Mouse (Mus musculus) liver, adult 2 months (tissue): ENCODE measurements around the gene Otub2. TPM values are rescaled to one million over a fixed set of nuclear protein-coding genes. Genes with fewer than 3 reads are reported as not detected.
A peak's percentile ranks its signal among the peaks of the same experiment; 100 is the strongest.

Experiments
- DNase-seq: peaks from one replicate; pipeline ENCODE4 v3.0.0-alpha.2; 2011; ENCODE audit warnings: low read depth, low spot score; ENCODE audit errors: extremely low read depth
- H3K27ac ChIP-seq: fragments of 200-500 bp; replicated peaks from 2 replicates; pipeline ENCODE4 v1.5.1; 2012; ENCODE audit warnings: low read depth, mild to moderate bottlenecking, control low read depth, inconsistent platforms, low read length; ENCODE audit not compliant: insufficient read depth
- H3K27me3 ChIP-seq: fragments of 200-500 bp; 2 replicates; pipeline ENCODE4 v1.6.1; 2012; ENCODE audit warnings: mild to moderate bottlenecking, moderate library complexity, low read length, inconsistent platforms; ENCODE audit not compliant: control insufficient read depth, insufficient read depth
- H3K36me3 ChIP-seq: fragments of 200-500 bp; 2 replicates; pipeline ENCODE4 v1.6.1; 2012; ENCODE audit warnings: low read length, inconsistent platforms; ENCODE audit not compliant: control insufficient read depth, insufficient read depth
- H3K4me1 ChIP-seq: fragments of 200-500 bp; 2 replicates; pipeline ENCODE4 v1.6.1; 2011; ENCODE audit warnings: low read length; ENCODE audit not compliant: control insufficient read depth, insufficient read depth
- H3K4me3 ChIP-seq: fragments of 200-500 bp; 2 replicates; pipeline ENCODE4 v1.5.1; 2011; ENCODE audit warnings: low read depth, mild to moderate bottlenecking, control low read depth, low read length, moderate library complexity; ENCODE audit not compliant: insufficient read depth
- H3K79me2 ChIP-seq: fragments of 200-500 bp; 2 replicates; pipeline ENCODE4 v1.6.1; 2012; ENCODE audit warnings: inconsistent platforms, mild to moderate bottlenecking, low read length, moderate library complexity; ENCODE audit not compliant: control insufficient read depth, insufficient read depth
- H3K9ac ChIP-seq: fragments of 200-500 bp; 2 replicates; pipeline ENCODE4 v1.6.1; 2012; ENCODE audit warnings: low read depth, mild to moderate bottlenecking, control low read depth, inconsistent platforms, low read length
- CTCF ChIP-seq: fragments of 200-500 bp; IDR thresholded peaks from 2 replicates; pipeline ENCODE4 v1.5.1; 2011; ENCODE audit warnings: low read depth, low read length, control low read depth
- POLR2A ChIP-seq: fragments of 200-500 bp; IDR thresholded peaks from 2 replicates; pipeline ENCODE4 v1.6.1; 2011; ENCODE audit warnings: low read length, control low read depth; ENCODE audit not compliant: insufficient read depth; ENCODE audit errors: extremely low read depth
- WGBS: fragments of 180-500 bp; shearing (Covaris S2); methylation state at CpG from one replicate; pipeline ENCODE4 v1.1.7; 2018; 5-methylcytosine and 5-hydroxymethylcytosine counted together
- polyA plus RNA-seq: library from polyadenylated mRNA; depleted of rRNA; stranded (reverse); fragments of >200 nt; gene quantifications from 2 replicates; pipeline ENCODE4 v1.2.3, GENCODE M21; 2012
- total RNA-seq: library from RNA; depleted of rRNA; stranded (reverse); fragments of >200 nt; gene quantifications from 2 replicates; pipeline ENCODE4 v1.2.3, GENCODE M21; 2014

Gene Otub2
- total and polyA plus RNA-seq, 2 experiments = 1.3 to 2.5 TPM

DNA sequence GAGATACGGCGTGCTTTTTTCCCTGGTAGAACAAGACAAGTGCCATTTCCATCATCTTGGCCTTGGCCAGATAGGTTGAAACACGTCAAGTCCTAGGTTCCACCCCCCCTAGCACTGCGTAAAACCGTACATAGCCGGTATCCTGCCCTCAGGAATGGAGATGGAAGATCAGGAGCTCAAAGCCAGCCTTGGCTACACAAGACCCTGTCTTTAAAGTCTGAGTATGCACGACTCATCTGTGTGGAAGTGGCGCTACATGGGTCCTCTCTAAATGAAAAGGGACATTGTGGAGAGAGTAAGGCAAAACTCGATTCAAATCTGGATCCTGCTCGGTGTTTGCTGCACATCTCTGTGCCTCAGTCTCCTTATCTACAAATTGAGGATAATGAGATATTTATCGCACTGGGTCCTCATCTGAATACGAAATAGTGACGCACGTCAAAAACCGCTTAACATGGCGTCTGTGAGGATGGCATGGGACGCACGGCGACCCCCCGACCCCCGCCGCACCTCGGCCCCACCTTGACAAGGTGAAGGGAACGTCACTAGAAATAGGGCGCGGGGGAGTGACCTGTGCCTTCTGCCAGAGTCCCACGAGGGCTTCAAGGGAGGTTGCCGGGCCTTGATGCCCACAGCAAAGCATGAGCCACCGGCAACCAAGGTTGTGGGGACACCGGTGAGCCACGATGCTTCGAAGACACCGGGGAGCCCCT, 36.7 kb downstream of the Otub2 start:
- no peak for DNase-seq
- H3K4me3 ChIP-seq = peak overlapping the region; percentile 96
- H3K9ac ChIP-seq = peak overlapping the region; percentile 94
- H3K4me1 ChIP-seq = peaks cover 14% of the 10 kb centered on the region
- H3K27me3 ChIP-seq = no peaks in the 10 kb centered on the region
- H3K79me2 ChIP-seq = peaks cover 15% of the 10 kb centered on the region; the same call in 1 of the 2 replicates
- TF ChIP-seq CTCF = no peak
- no peak for TF ChIP-seq POLR2A
- peak overlapping the region; percentile 52 for H3K27ac ChIP-seq
- H3K36me3 ChIP-seq = peaks cover 6% of the 10 kb centered on the region; the same call in 1 of the 2 replicates
- WGBS = 6% methylated on average over 33 of the region's 33 CpGs

DNA sequence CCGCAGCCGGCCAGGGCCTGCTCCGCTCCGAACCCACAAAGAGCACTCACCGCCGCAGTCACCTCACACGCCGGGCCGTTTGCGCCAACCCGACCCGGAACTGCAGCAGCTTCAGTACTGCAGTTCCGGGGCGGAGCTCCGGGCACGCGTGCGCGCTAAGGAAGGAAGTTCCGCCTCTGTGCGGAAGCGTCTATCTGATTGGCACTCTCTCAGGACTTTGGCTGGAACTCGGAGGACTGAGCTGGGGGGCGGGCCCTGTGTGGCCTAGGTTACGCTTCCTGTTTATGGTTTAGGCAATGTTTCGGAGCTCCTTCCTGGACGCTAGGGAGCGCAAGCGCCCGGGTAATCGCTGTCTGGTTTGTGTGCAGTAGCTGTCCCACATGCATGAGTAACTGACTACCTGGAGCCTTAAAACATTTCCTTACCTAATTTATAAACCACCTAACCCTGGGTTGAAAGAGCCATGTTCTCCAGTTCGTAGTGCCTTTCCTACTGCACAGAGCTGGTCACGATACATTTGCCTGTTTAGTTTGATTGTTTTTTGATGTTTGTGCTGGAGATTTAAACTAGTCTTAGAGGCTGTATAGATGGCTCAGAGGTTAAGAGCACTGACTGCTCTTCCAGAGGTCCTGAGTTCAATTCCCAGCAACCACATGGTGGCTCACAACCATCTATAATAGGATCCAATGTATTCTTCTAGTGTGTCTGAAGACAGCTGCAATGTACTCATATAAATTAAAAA, 37.4 kb downstream of the Otub2 start, which contains the start of gene Ddx24:
Ddx24 (minus strand) TSS at position 102 of the 742 bp plus-strand sequence.
- TF ChIP-seq POLR2A (peak; percentile 80; the same call in 1 of the 2 replicates), CTCF (peak; percentile 97)
- WGBS = 1% methylated on average over 33 of the region's 33 CpGs
- no peaks in the 10 kb centered on the region for H3K27me3 ChIP-seq

DNA sequence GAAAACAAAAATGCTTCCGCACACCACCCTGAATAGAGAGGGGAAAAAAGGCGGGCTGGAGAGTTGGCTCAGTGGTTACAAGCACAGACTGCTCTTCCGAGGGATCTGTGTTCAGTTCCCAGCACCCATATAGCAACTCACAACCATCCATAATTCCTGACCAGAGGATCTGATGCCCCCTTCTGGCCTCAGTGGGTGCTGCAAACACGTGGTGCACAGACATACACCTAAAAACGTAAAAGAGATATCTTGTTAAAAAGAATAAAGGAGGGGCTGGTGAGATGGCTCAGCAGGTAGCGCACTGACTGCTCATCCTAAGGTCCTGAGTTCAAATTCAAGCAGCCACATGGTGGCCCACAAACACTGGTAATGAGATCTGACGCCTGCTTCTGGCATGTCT, 38.2 kb downstream of the Otub2 start:
- H3K36me3 ChIP-seq = peaks cover 6% of the 10 kb centered on the region; the same call in 1 of the 2 replicates
- H3K27me3 ChIP-seq = no peaks in the 10 kb centered on the region
- H3K9ac ChIP-seq = no peak overlapping the region
- peaks cover 14% of the 10 kb centered on the region for H3K4me1 ChIP-seq
- peaks cover 13% of the 10 kb centered on the region; the same call in 1 of the 2 replicates for H3K79me2 ChIP-seq
- H3K27ac ChIP-seq = no peak overlapping the region
- H3K4me3 ChIP-seq = no peak overlapping the region
- TF ChIP-seq POLR2A = no peak
- no peak for TF ChIP-seq CTCF
- WGBS = 94% methylated on average over 7 of the region's 7 CpGs
- no peak for DNase-seq

More for the DNA sequence above, 37.4 kb downstream of the Otub2 start, which contains the start of gene Ddx24:
- peak within 1 kb of the TSS; percentile 96 for H3K4me3 ChIP-seq
- peaks cover 14% of the 10 kb centered on the region for H3K4me1 ChIP-seq
- peak within 1 kb of the TSS; percentile 52 for H3K27ac ChIP-seq
- DNase-seq = peak; percentile 96
- peaks cover 15% of the 10 kb centered on the region; the same call in 1 of the 2 replicates for H3K79me2 ChIP-seq
- H3K36me3 ChIP-seq = peaks cover 6% of the 10 kb centered on the region; the same call in 1 of the 2 replicates
- H3K9ac ChIP-seq = peak within 1 kb of the TSS; percentile 94

DNA sequence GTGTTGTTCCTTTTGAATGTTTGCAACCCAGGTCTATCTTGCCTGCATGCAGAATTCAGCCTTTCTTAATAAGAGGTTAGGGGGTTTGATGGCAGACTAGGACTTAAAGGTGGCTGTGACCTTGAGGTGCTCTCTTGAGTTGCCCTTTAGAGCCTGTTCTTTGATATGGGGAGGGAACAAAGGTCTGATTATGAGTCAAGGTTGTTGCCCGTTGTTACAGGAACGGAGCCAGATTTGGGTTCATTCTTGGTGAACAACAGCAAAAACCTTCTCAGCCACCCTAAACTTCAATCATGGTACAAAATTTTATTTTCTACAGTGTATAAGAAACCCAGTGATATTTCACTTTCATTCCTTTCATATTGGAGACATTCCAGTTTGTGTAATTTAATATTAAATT, 44.9 kb downstream of the Otub2 start:
- Histone ChIP-seq H3K27ac (peak overlapping the region; percentile 57), H3K79me2 (no peaks in the 10 kb centered on the region), H3K4me3 (no peak overlapping the region), H3K4me1 (0 out of 2 replicates have a peak, but pooled peaks cover 2% of the 10 kb centered on the region), H3K9ac (no peak overlapping the region), H3K27me3 (no peaks in the 10 kb centered on the region), H3K36me3 (peaks cover 3% of the 10 kb centered on the region; the same call in 1 of the 2 replicates)
- peak; percentile 83 for DNase-seq
- TF ChIP-seq CTCF = no peak
- TF ChIP-seq POLR2A = no peak
- 26% methylated on average over 2 of the region's 2 CpGs for WGBS

DNA sequence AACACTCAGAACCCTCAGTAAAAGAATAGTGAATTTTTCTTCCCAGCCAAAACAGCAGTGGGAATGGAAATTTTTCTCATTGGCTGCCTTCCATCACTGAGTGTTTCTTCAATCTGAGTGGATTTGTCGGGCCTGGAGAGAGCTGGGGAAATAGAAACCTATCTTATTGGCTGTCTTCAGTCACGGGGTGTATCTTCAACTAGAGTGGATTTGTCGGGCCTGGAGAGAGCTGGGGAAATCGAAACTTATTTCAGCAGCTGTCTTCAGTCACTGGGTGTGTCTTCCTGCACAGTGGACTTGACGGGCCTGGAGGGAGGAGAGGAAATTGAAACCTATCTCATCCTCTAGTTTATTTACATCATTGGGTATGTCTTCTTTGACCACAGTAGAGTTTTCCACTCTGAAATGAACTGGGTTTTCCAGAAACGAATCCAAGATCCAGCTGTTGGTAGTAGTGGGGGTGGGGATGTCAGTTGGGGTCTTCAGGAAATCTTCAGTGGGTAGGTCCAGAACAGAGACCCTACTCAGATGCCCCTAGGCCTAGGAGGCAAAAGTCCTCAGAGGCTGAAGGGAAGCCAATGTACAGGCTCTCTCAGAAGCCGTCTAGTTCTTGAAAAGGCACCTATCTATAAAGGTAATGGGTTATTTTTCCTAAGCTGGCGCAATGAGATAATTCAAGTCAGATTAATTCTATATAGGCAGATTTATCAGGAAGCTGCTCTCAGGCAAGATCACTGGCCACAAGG, 45.7 kb downstream of the Otub2 start, which contains the start of gene Ifi27:
Ifi27 (plus strand) TSS at position 226 of the 746 bp plus-strand sequence.
- Histone ChIP-seq H3K79me2 (no peaks in the 10 kb centered on the region), H3K27ac (peak within 1 kb of the TSS; percentile 94), H3K4me1 (0 out of 2 replicates have a peak, but pooled peaks cover 2% of the 10 kb centered on the region), H3K27me3 (no peaks in the 10 kb centered on the region), H3K9ac (peak within 1 kb of the TSS; percentile 78), H3K4me3 (peak within 1 kb of the TSS; percentile 44), H3K36me3 (peaks cover 5% of the 10 kb centered on the region; the same call in 1 of the 2 replicates)
- TF ChIP-seq CTCF (no peak), POLR2A (no peak)
- DNase-seq = peak; percentile 87
- 53% methylated on average over 8 of the region's 8 CpGs for WGBS
